Mouse (Mus musculus) splenic B cell, adult 2 months (primary cell): ENCODE measurements at regions not wholly inside any gene's neighbourhood (a gene's known extent, or its start where the extent isn't known, plus 50 kb on each side); places are given as distances from the start of the nearest gene placed in this dataset.
"Not testable (repeated sequence)": the region's sequence is repeated elsewhere in the genome, so short reads cannot be mapped to it uniquely, and the experiment has no call there.

Source experiments
- DNase-seq: peaks from one replicate; pipeline ENCODE4 v3.0.0-alpha.2; 2011; ENCODE audit warnings: low read depth, low spot score
- H3K27me3 ChIP-seq: 2 replicates; pipeline ENCODE4 v1.6.1; 2012; ENCODE audit warnings: mild to moderate bottlenecking, low read length, moderate library complexity, mixed read lengths; ENCODE audit not compliant: control insufficient read depth, poor library complexity, insufficient read depth, severe bottlenecking
- H3K36me3 ChIP-seq: 2 replicates; pipeline ENCODE4 v1.6.1; 2012; ENCODE audit warnings: mild to moderate bottlenecking, low read length, moderate library complexity, mixed read lengths; ENCODE audit not compliant: control insufficient read depth, poor library complexity, insufficient read depth, severe bottlenecking

DNA sequence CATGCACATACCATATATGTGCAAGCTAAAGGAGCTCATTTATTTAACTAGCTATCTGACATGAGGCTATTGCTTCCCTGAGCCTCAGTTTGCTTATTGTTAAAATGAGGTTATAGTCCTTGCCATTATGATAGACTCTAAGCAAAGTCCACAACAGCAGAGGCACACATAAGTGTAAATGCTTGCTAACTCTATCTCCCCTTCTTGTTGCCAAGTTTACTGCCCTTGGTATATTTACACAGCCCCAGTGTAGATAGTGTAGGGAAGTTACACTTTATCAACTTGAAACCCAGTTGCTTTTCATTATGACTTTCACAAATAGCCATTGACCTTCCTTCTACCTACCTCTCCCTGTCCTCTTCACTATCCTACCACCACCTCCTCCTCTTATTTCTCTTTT lies 782.6 kb upstream of the Agtr1b start:
- DNase-seq = no peak
- no peaks in the 10 kb centered on the region for H3K36me3 ChIP-seq
- no peaks in the 10 kb centered on the region for H3K27me3 ChIP-seq

DNA sequence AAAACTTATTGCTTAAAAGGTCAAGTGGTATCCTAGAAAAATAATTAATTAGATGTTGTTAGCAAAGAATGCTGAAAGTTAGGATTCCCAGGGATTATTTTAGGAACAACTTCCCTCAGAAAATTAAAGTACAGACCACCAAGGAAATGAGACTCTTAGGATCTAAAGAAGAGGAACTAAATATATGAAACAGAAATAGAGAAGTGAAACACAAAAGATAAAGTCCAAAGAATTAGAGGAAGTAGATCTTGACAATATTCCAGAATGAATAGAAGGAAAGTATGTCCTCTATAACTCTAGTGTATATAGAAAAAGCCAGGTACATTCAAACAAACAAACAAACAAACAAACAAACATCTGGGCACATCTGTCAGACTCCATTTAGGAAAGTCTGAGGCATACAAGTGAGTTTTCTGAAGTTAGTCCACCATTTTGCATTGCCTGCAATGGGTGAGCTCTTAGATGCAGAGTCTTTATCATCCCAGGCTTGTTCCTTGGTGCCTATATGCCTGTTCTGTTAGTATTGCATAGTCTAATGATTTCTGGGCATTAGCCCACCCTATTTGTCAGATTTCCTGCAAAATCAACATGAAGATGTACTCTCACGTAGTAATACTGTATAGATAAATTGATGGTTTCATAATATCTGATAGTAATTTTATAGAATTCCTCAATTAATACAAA lies 762.0 kb upstream of the Agtr1b start:
- DNase-seq = peak; percentile 48
- Histone ChIP-seq H3K36me3 (no peaks in the 10 kb centered on the region), H3K27me3 (no peaks in the 10 kb centered on the region)

DNA sequence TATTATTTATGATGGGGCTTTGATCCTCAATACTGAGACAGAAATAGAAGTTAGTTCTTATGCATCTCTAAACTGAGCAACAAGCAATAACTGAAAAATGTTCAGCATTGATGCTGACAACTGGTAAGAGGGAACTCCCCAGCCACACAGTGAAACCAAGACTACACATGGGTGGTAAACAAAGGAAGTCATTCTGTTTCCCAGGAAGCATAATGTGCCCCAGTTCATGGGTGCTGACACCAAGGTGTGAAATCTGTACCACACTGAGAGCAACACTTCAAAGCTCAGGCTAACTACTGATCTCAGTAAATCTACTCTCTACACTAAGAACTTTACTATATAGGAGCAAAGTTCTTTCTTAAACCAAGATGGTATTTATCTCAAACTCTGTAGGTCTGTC lies 759.2 kb upstream of the Agtr1b start:
- H3K36me3 ChIP-seq = no peaks in the 10 kb centered on the region
- peak; percentile 41 for DNase-seq

DNA sequence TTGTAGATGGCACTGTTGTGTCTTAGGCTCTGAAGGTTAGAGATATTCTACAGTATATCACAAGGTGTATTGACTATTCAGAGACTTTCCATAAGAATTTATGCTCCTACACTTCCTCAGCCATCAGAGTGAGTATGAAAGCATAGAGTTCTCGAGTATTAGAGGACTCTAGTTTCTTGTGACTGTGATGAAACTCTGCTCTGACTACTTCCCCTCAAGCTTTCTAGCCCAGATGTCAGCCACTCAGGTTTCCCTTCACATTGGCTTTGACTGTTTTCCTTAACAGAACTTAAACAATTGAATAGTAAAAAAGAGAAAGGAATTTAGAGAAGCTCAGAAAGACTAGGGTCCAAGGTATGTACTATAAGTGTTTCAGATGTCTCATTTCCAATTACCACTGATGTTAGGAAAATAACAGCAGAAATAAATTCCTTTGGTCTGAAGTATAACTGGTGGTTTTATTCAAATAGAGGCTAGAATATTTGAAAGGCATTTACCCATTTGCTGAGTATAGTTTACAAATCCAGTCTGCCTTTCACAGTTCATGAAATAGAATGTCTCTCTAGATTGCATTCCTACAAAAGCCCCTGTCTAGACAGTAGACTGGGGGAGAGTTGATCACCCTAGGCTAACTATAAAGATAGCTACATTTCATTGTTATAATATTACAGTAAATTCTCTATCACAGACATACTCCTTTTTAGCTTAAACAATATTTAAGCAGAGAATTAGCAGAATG lies 751.4 kb upstream of the Agtr1b start:
- Histone ChIP-seq H3K27me3 (no peaks in the 10 kb centered on the region), H3K36me3 (no peaks in the 10 kb centered on the region)
- DNase-seq = no peak

More for the DNA sequence above, 759.2 kb upstream of the Agtr1b start:
- no peaks in the 10 kb centered on the region for H3K27me3 ChIP-seq

DNA sequence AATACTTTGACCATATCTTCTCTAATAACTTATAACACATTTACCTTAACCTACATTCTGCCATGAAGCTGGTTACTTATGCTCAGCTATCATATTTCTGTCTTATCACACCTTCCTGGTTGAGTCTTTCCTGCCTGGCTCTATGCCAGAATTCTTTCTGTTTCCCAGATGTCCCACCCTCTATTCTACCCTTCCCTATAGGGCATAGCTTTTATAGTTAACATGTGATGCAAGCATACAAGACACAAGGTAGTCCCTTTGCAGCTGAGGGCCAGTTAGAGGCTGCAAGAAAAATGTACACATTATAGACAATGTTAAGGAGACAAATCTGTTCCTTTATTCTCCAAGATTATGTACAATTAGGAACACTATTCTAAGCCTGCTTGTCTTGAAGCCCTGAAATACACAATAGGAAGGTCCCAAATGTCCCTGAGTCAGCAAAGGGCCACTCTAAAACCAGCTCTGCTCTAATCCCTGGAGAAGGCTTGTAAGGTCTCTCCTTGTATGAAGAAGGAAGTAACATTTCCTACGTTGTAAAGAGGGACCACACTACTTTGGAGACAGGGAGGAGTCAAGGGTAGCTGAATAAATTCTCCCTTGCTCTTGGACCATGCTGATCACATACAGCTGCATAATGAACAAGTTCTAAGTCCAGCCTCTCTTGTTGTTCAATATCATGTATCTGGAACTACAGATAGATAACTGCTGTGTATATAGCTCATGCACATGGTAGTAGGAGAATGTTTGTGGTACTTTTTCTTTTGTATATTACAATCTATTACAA lies 745.0 kb upstream of the Agtr1b start:
- DNase-seq = no peak
- Histone ChIP-seq H3K36me3 (no peaks in the 10 kb centered on the region), H3K27me3 (no peaks in the 10 kb centered on the region)

DNA sequence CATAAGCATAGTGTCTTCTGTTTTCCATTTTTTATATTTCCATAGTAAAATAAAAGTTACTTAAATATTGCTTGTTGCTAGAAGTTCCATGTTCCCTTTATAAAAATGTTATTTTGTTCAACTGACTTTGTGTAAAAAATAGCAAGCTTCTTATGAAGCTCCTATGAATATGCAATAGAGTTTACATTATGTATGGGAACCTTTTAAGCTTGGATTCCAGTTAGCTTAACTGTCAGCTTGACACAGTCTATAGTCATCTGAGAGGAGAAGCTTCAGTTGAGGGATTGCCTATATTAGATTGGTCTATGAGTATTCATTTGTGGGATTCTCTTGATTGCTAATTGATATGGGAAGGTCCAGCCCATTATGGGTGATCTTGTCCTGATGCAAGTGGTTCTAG lies 723.2 kb upstream of the Agtr1b start:
- H3K27me3 ChIP-seq = no peaks in the 10 kb centered on the region
- no peak for DNase-seq
- no peaks in the 10 kb centered on the region for H3K36me3 ChIP-seq

DNA sequence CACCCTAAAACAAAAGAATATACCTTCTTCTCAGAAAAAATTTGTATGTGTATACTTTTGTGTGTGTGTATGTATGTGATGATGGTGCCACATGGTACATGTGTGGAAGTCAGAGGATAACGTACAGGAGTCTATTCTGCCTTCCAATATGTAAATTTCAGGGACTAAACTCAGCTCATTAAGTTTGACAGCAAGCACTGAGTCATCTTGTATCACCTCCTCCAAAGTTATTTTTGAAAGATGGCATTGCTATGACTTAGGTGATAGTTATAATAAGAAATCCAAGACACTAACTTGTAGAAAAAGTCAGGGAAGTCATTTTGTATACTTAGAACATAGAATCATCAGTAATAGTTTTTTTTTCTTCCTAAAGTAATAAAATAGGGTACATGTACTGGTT lies 719.4 kb upstream of the Agtr1b start:
- DNase-seq = no peak
- H3K27me3 ChIP-seq = no peaks in the 10 kb centered on the region
- H3K36me3 ChIP-seq = no peaks in the 10 kb centered on the region

DNA sequence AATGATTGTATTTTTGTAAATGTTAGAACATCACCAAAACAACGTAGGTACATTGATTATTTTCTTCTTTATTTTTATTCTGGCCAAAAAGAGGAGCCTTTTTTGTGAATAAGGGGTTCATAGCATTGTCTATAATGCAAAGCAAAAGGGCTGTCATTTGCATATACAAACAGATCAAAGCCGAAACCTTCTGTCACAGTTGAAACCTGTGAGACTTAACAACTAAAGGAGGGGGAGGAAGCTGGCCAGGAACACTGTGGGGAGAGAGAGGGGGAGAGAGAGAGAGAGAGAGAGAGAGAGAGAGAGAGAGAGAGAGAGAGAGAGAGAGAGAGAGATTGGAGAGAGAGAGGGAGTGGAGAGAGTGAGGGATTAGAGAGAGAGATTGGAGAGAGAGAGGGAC lies 710.6 kb upstream of the Agtr1b start:
- Histone ChIP-seq H3K27me3 (no peaks in the 10 kb centered on the region), H3K36me3 (no peaks in the 10 kb centered on the region)
- DNase-seq = no peak

DNA sequence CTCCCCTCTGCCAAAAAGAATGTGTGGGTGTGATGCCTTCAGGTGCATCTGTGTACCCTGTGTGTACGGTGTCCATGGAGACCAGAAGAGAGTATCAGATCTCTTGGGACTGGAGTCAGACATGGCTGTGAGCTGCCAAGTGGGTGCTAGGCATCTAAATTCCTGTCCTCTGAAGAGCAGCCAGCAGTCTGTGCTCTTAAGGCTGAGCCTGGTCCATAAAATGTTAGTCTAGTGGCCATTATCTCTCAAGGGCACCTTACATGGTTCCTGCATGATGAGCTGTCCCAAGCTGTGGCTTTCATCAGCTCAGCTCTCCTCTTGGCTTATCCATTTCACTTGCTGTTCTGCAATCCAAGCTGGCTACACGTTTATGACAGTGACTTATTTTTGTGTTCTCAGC lies 686.4 kb upstream of the Agtr1b start:
- H3K27me3 ChIP-seq, DNase-seq, H3K36me3 ChIP-seq: not testable (repeated sequence)

DNA sequence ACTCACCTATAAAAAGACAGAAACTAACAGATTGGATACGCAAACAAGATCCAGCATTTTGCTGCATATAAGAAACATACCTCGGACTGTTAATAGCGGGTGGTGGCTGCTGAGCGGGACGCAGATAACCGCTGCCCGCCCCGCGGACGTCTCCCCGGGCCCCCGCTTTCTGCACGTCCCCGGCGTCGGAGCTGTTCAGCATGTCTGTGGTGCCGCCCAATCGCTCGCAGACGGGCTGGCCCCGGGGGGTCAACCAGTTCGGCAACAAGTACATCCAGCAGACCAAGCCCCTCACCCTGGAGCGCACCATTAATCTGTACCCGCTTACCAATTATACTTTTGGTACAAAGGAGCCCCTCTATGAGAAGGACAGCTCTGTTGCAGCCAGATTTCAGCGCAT lies 682.4 kb upstream of the Agtr1b start:
- H3K36me3 ChIP-seq, H3K27me3 ChIP-seq, DNase-seq: not testable (repeated sequence)

DNA sequence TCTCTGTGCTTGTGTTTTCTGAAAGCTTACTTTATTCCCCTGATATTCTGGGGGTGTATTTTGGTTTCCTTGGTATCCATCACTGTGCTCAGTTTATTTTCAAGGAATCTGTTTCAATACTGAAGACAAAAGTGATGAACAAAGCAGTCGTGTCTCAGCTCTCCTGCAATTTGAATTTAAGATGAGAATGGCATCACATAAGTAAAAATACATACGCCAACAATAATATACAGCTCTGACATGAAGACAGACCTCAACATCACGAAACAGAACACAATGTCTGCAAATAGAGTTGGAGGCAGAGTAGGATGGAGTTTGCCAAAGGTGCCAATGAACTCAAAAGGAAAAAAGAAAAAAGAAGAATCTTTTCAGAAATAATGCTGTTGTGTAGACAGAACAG lies 679.0 kb upstream of the Agtr1b start:
- DNase-seq = no peak
- H3K36me3 ChIP-seq = no peaks in the 10 kb centered on the region
- H3K27me3 ChIP-seq = no peaks in the 10 kb centered on the region

DNA sequence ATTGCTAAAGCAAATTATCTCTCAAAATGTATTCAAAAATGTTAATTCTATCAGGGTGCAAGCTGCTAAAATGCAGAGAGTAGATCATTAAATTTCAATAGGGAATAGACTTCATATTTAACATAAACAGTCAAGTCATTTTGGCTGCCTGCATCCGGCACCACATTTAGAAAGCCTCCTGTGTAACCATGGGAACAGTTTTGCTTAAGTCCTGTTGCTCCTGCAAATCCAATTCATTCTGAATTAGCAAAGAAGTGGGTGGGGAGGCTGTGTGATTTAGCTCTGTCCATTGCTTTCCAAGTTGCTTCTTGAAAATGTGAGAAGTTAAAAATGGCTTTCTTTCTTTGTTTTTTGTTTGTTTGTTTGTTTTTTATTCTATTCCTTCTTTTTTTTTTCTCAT lies 658.9 kb upstream of the Agtr1b start:
- DNase-seq = no peak
- Histone ChIP-seq H3K36me3 (no peaks in the 10 kb centered on the region), H3K27me3 (no peaks in the 10 kb centered on the region)

DNA sequence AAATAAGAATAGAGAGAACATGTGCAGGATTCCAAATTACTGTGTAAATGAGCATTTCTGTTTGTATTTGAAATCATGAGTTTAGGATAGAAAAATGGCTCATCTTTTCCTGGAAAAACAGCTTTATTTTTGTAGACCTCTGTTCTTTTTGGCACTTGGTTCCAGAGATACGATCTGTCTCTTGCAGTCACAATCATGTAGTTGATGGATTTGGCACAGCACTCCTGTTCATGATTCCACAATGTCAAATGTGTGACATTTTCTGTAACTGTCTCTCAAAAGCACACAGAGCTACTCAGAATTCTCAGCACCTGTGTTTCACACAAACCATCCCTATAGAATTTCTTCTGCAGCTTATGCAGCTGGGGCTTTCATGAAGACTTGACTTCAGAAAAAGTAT lies 654.0 kb upstream of the Agtr1b start:
- no peak for DNase-seq

DNA sequence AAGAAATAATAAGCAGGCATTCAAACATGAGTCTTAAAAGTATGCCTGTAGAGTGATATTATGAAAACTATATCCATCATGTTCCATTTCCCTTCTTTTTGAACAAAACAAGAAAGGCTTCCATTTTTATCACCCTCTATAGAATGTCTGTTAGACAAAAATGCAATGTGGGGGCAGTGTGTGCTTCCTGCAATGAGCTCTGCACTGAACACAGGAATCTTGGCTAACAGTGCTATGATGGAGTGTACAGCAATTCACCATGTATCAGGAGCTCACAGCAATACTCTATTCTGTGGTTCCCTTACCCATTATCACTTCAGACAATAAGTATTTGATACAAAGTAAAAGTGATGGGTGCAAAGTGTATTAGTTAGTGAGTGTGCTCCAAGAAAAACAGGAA lies 653.3 kb upstream of the Agtr1b start:
- H3K36me3 ChIP-seq = no peaks in the 10 kb centered on the region
- no peak for DNase-seq
- no peaks in the 10 kb centered on the region for H3K27me3 ChIP-seq

More for the DNA sequence above, 654.0 kb upstream of the Agtr1b start:
- Histone ChIP-seq H3K27me3 (no peaks in the 10 kb centered on the region), H3K36me3 (no peaks in the 10 kb centered on the region)

DNA sequence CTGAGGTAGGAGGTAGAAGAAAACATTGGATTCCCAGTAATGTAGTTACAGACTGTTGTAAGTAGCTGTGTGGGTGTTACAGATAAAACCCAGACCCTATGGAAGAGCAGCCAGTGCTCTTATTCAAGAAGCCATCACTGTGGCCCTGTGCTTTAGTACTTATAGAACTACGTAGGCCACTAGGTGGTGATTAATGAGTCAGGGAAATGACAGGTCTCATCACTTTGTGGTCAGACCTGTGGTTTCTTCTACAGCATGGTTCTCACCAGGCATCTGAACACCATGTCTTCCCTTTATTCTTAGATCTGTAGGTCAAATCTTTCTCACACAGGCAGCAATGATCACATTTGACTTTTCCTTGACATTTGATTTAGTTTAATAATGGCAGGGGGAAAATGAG lies 642.7 kb upstream of the Agtr1b start:
- no peak for DNase-seq
- Histone ChIP-seq H3K36me3 (no peaks in the 10 kb centered on the region), H3K27me3 (no peaks in the 10 kb centered on the region)
